Mouse (Mus musculus) myocyte (in vitro differentiated cells): ENCODE results near the gene Fndc3b.

Experiments
- CEBPB ChIP-seq: IDR thresholded peaks from 2 replicates; pipeline ENCODE4 v1.6.1; 2011; ENCODE audit warnings: mild to moderate bottlenecking, moderate library complexity; ENCODE audit not compliant: poor library complexity, insufficient read depth, severe bottlenecking
- E2F4 ChIP-seq: IDR thresholded peaks from one replicate; pipeline ENCODE4 v1.6.1; 2011; ENCODE audit warnings: mild to moderate bottlenecking, control low read depth, moderate library complexity; ENCODE audit not compliant: insufficient read depth
- MAX ChIP-seq: IDR thresholded peaks from one replicate; pipeline ENCODE4 v1.6.1; 2011; ENCODE audit warnings: low read depth, mild to moderate bottlenecking, control low read depth
- MYOD1 ChIP-seq, 3 experiments: IDR thresholded peaks; one replicate each; pipeline ENCODE4 v1.6.1; 2011; ENCODE audit warnings: control low read depth in 2 of 3, low read depth in 2 of 3, mild to moderate bottlenecking in 2 of 3, moderate library complexity in 1 of 3; ENCODE audit not compliant: insufficient read length in 2 of 3, control insufficient read depth in 1 of 3
- MYOG ChIP-seq, 3 experiments: IDR thresholded peaks; one replicate each; pipeline ENCODE4 v1.6.1; 2011; ENCODE audit warnings: control low read depth in 2 of 3, low read depth in 2 of 3, mild to moderate bottlenecking in 2 of 3; ENCODE audit not compliant: insufficient read length in 2 of 3, control insufficient read depth in 1 of 3, insufficient read depth in 1 of 3
- POLR2A ChIP-seq: IDR thresholded peaks from one replicate; pipeline ENCODE4 v1.6.1; 2011; ENCODE audit warnings: low read depth, mild to moderate bottlenecking, control low read depth, moderate library complexity; ENCODE audit not compliant: insufficient read length
- POLR2AphosphoS2 ChIP-seq: IDR thresholded peaks from one replicate; pipeline ENCODE4 v1.6.1; 2011; ENCODE audit warnings: low read depth, control low read depth; ENCODE audit not compliant: insufficient read length
- TCF12 ChIP-seq: IDR thresholded peaks from one replicate; pipeline ENCODE4 v1.6.1; 2011; ENCODE audit warnings: mild to moderate bottlenecking, control low read depth; ENCODE audit not compliant: poor library complexity, insufficient read depth, severe bottlenecking
- TCF3 ChIP-seq: IDR thresholded peaks from one replicate; pipeline ENCODE4 v1.6.1; 2011; ENCODE audit warnings: low read depth, control low read depth; ENCODE audit not compliant: insufficient read length
- USF1 ChIP-seq: IDR thresholded peaks from one replicate; pipeline ENCODE4 v1.6.1; 2011; ENCODE audit warnings: low read depth, mild to moderate bottlenecking, control low read depth, moderate library complexity

DNA sequence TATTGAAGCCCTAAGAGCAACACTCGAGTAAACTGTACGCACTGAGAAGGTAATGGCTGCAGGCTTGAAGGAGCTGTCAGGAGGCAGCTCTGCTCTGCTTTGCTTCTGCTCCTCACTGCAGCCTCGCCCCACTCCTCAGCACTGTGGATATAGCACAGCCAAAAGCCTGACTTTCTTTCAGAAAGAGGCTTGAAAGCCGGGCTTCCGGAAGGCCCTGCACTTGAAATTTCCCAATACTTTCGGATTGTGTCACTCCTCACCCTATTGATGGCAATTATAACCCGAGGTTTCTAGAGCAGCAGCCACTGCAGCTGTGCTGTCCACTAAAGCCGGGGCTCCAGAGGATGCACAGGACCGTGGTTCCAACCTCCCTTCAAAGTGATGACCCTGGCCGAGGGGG is 227.3 kb downstream of the Fndc3b start:
- TF ChIP-seq USF1 (no peak), POLR2A (no peak), E2F4 (no peak), MAX (no peak), TCF12 (no peak), TCF3 (no peak), CEBPB (no peak), MYOD1 (IDR thresholded peaks at IDR 0.05; ENCODE audit: control insufficient read depth in 1 of 3, insufficient read length in 2 of 3, low read depth in 2 of 3) (no peak), MYOG (IDR thresholded peaks at IDR 0.05; ENCODE audit: control insufficient read depth in 1 of 3, insufficient read depth in 1 of 3, insufficient read length in 2 of 3, low read depth in 2 of 3) (no peak), POLR2AphosphoS2 (no peak)
